Mouse (Mus musculus) brain, embryonic 14.5 days (tissue): ENCODE measurements around the gene Mki67.

Experiments used
- CTCF ChIP-seq: fragments of 200-500 bp; IDR thresholded peaks from 2 replicates; pipeline ENCODE4 v1.5.1; 2012; ENCODE audit warnings: inconsistent platforms, mild to moderate bottlenecking, moderate library complexity, borderline replicate concordance; ENCODE audit not compliant: insufficient read depth, insufficient read length; ENCODE audit errors: extremely low read depth
- POLR2A ChIP-seq: fragments of 200-500 bp; IDR thresholded peaks from 2 replicates; pipeline ENCODE4 v1.6.1; 2012; ENCODE audit warnings: mild to moderate bottlenecking, inconsistent platforms, borderline replicate concordance; ENCODE audit not compliant: poor library complexity, insufficient read depth, insufficient read length, severe bottlenecking; ENCODE audit errors: extremely low read depth

- no peak for TF ChIP-seq POLR2A
- TF ChIP-seq CTCF = no peak
Measured at GRCm38 (mm10) chr7:135698362-135698761, 17.8 kb downstream of the Mki67 start.
